In the genomic region with DNA sequence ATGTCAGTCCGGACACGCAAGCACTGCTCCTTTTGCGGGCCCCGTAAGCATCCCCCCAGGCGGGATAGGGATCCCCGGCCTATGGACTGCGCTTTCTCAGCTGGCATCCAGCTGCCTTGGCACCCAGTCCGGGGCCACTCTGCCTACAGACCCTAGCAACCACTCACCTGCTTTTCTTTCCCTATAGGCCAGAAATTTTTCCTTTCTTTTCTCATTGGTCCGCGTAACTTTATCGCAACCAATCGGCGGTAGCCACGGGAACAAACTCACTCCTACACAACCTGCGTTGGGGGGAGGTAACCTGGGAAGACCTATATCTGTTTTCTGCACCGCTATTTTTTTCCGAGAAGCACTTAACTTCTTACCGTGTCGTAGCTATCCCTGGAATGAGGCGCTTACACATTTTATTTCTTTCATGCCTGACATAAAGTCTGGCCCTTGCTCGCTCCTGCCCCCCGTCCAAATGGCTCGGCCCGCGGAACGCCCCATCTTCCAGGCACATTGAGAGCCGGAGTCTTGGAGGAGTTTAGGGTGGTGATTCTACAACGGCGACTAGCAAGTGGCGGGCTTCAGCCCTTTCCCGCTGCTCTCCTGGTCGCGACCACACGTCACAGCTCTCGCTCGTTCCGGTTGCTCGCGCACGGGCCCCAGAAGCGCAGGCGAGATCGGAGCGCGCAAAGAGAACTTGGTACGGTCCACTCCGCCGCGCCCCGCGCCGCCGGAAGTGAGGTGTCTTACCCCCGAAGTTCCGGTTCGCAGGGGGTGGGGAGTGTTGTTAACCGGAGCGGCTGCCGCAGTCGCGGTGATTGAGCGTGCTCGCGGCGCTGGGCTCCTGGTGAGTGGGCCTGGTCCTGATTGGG, we compare ENCODE assay signal across 8 mouse cellular contexts. TPM values are rescaled to one million over a fixed set of nuclear protein-coding genes. Genes with fewer than 3 reads are reported as not detected.
DNase-seq lines count a peak whose midpoint lies in the region; ATAC-seq and TF ChIP-seq lines count a peak whose summit lies in the region.

Syvn1 (plus strand) TSS at position 283 of the 860 bp plus-strand sequence.

- H3K79me2 ChIP-seq in heart, adult 2 months (replicated peaks; ENCODE audit: control insufficient read depth, insufficient read depth, low read length) = peaks cover 3% of the 10 kb centered on the region; the same call in 1 of the 2 replicates

- under 1% methylated on average over 55 of the region's 65 CpGs for WGBS in embryonic facial prominence, embryonic 14.5 days
- WGBS in heart, adult 2 months = under 1% methylated on average over 65 of the region's 65 CpGs
- WGBS in limb, embryonic 13.5 days = under 1% methylated on average over 65 of the region's 65 CpGs
- WGBS in midbrain, embryonic 16.5 days = under 1% methylated on average over 65 of the region's 65 CpGs

- DNase-seq in 3134 (ENCODE audit: extremely low read depth, insufficient read length, low spot score) = peak; percentile 93
- DNase-seq in adrenal gland, postnatal 4 days (ENCODE audit: low spot score in 2 of 2) = peak; percentile 65 to 79
- DNase-seq in embryonic facial prominence, embryonic 14.5 days (ENCODE audit: low spot score) = peak; percentile 98
- peak; percentile 93 to 94 for DNase-seq in heart, adult 2 months
- peak; percentile 93 to 96 for DNase-seq in kidney, adult 8-10 months
- DNase-seq in spleen, postnatal 10 days (ENCODE audit: low spot score in 2 of 2) = peak; percentile 89 to 93

- H3K9me3 ChIP-seq in embryonic facial prominence, embryonic 14.5 days (ENCODE audit: control insufficient read depth, low read length) = no peaks in the 10 kb centered on the region
- H3K9me3 ChIP-seq in limb, embryonic 13.5 days = no peaks in the 10 kb centered on the region
- no peaks in the 10 kb centered on the region for H3K9me3 ChIP-seq in midbrain, embryonic 16.5 days (replicated peaks; ENCODE audit: control insufficient read depth, low read length, poor library complexity, severe bottlenecking)

- TF ChIP-seq CTCF in heart, adult 2 months (IDR thresholded peaks at IDR 0.05) = no peak

- peak within 1 kb of the TSS; percentile 93 for H3K4me2 ChIP-seq in embryonic facial prominence, embryonic 14.5 days (ENCODE audit: low read depth, low read length)
- peak within 1 kb of the TSS; percentile 98 for H3K4me2 ChIP-seq in limb, embryonic 13.5 days (replicated peaks)
- peak within 1 kb of the TSS; percentile 94 for H3K4me2 ChIP-seq in midbrain, embryonic 16.5 days (ENCODE audit: low read length)

- H3K27ac ChIP-seq in embryonic facial prominence, embryonic 14.5 days (replicated peaks; ENCODE audit: low read depth, low read length) = peak within 1 kb of the TSS; percentile 96
- H3K27ac ChIP-seq in heart, adult 2 months = peak within 1 kb of the TSS; percentile 99
- H3K27ac ChIP-seq in limb, embryonic 13.5 days = peak within 1 kb of the TSS; percentile 99
- peak within 1 kb of the TSS; percentile 99 for H3K27ac ChIP-seq in midbrain, embryonic 16.5 days (ENCODE audit: low read length)

- H3K36me3 ChIP-seq in embryonic facial prominence, embryonic 14.5 days (ENCODE audit: control insufficient read depth, insufficient read depth, low read length) = peaks cover 36% of the 10 kb centered on the region
- no peaks in the 10 kb centered on the region for H3K36me3 ChIP-seq in heart, adult 2 months (ENCODE audit: control insufficient read depth, insufficient read depth, low read length)
- peaks cover 36% of the 10 kb centered on the region for H3K36me3 ChIP-seq in limb, embryonic 13.5 days
- peaks cover 29% of the 10 kb centered on the region for H3K36me3 ChIP-seq in midbrain, embryonic 16.5 days (ENCODE audit: control insufficient read depth, insufficient read depth, low read length)

- H3K4me1 ChIP-seq in embryonic facial prominence, embryonic 14.5 days (ENCODE audit: control insufficient read depth, insufficient read depth, low read length) = peaks cover 16% of the 10 kb centered on the region
- H3K4me1 ChIP-seq in heart, adult 2 months (ENCODE audit: control insufficient read depth, insufficient read depth, low read length) = peaks cover 5% of the 10 kb centered on the region
- peaks cover 23% of the 10 kb centered on the region for H3K4me1 ChIP-seq in limb, embryonic 13.5 days
- H3K4me1 ChIP-seq in midbrain, embryonic 16.5 days (ENCODE audit: control insufficient read depth, insufficient read depth, low read length) = peaks cover 20% of the 10 kb centered on the region

- ATAC-seq in embryonic facial prominence, embryonic 14.5 days (ENCODE audit: low read depth) = peak; percentile 93
- ATAC-seq in limb, embryonic 13.5 days (ENCODE audit: low FRiP score, low read depth) = peak; percentile 94
- ATAC-seq in midbrain, embryonic 16.5 days = peak; percentile 91

- peak within 1 kb of the TSS; percentile 76 for H3K9ac ChIP-seq in embryonic facial prominence, embryonic 14.5 days (ENCODE audit: low read depth, low read length)
- peak within 1 kb of the TSS; percentile 91 for H3K9ac ChIP-seq in heart, adult 2 months (ENCODE audit: low read depth, low read length)
- H3K9ac ChIP-seq in limb, embryonic 13.5 days = peak within 1 kb of the TSS; percentile 95
- H3K9ac ChIP-seq in midbrain, embryonic 16.5 days (ENCODE audit: low read depth, low read length) = peak within 1 kb of the TSS; percentile 81

- TF ChIP-seq POLR2A in heart, adult 2 months (IDR thresholded peaks at IDR 0.05; ENCODE audit: insufficient read depth, low read depth, low read length) = peak; percentile 81

- intact Hi-C loops in heart, adult 2 months (cut with DNase I) = loop anchor here (10.0 kb wide), 1 partner anchor 78 kb away; the partner anchor contains the start of gene Snx15

- no peaks in the 10 kb centered on the region for H3K27me3 ChIP-seq in embryonic facial prominence, embryonic 14.5 days (replicated peaks; ENCODE audit: control insufficient read depth, insufficient read depth, low read length)
- no peaks in the 10 kb centered on the region for H3K27me3 ChIP-seq in heart, adult 2 months (ENCODE audit: control insufficient read depth, insufficient read depth, low read length)
- H3K27me3 ChIP-seq in limb, embryonic 13.5 days = no peaks in the 10 kb centered on the region
- no peaks in the 10 kb centered on the region for H3K27me3 ChIP-seq in midbrain, embryonic 16.5 days (ENCODE audit: control insufficient read depth, insufficient read depth, low read depth, low read length)

- H3K4me3 ChIP-seq in embryonic facial prominence, embryonic 14.5 days (ENCODE audit: low read depth, low read length) = peak within 1 kb of the TSS; percentile 89
- peak within 1 kb of the TSS; percentile 82 for H3K4me3 ChIP-seq in heart, adult 2 months
- peak within 1 kb of the TSS; percentile 93 for H3K4me3 ChIP-seq in limb, embryonic 13.5 days
- peak within 1 kb of the TSS; percentile 92 for H3K4me3 ChIP-seq in midbrain, embryonic 16.5 days (ENCODE audit: low read depth, low read length)

- TF ChIP-seq EP300 in heart, adult 2 months (IDR thresholded peaks at IDR 0.05; ENCODE audit: insufficient read depth, low read depth, low read length) = peak; percentile 27; the same call in 1 of the 2 replicates

RNA-seq across cellular contexts. Expression of gene Syvn1, which starts in this region (rescaled TPM):
- 10 to 100 TPM; 45.8 to 48.1 TPM for total RNA-seq in adrenal gland, postnatal 4 days (2021)
- polyA plus RNA-seq in embryonic facial prominence, embryonic 14.5 days (2014; fragmentation: Nextera tagmentation; extraction: Ambion mirVana) = 32.1 and 34.9 TPM in 2 replicates
- total RNA-seq in heart, adult 2 months (2021) = 10 to 100 TPM; 21.3 to 24.2 TPM
- polyA plus RNA-seq in heart, adult 2 months (2012; rRNA removed) = 17.1 and 23.1 TPM in 2 replicates
- polyA plus RNA-seq in limb, embryonic 13.5 days (2015; fragmentation: Nextera tagmentation; extraction: Ambion mirVana) = 27.2 and 34.0 TPM in 2 replicates
- 31.5 and 34.5 TPM in 2 replicates for polyA plus RNA-seq in midbrain, embryonic 16.5 days (2015; fragmentation: Nextera tagmentation; extraction: Ambion mirVana)

Comparison
In these comparisons a context has a peak if more than half of its experiments do, and no peak if none do; other contexts are left out.
1. Peak in every context shown above with its lines: DNase-seq, ATAC-seq, H3K4me3 ChIP-seq and H3K27ac ChIP-seq.